11 mouse cellular contexts compared by ENCODE assay signal in the genomic region with DNA sequence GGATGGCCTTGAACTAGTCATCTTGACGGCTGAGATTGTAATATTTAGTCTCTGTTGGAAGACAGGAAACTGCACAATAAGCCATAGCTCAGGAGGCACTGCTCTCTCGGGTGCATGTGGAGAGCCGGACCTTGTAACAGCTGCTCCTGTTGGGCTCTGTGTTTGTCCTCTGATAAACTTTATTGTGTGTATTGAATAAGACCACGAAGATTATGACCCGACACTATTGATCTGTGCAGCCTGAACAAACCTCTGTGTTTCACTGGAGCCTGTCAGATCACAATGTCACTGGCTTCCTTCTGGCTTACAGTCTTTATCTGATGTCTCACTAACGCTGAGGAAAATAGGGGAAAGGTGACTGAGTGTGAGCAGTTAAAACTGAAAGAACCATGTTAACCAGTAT.
A peak's percentile ranks its signal among the peaks of the same experiment; 100 is the strongest.
DNase-seq lines count a peak whose midpoint lies in the region; ATAC-seq and TF ChIP-seq lines count a peak whose summit lies in the region.
"Had no signal": no experiment of that assay in that cellular context is flagged by ENCODE, and none has a peak within 500 bp of the region (broad histone marks: within the 10 kb centered on the region; RNA-seq: fewer than 3 reads in every experiment).

No protein-coding gene starts in this region.

- no peak for TF ChIP-seq EP300 in liver, postnatal 0 days (IDR thresholded peaks at IDR 0.05; ENCODE audit: low read depth)

- no peaks in the 10 kb centered on the region for H3K9me3 ChIP-seq in neural tube, embryonic 11.5 days (ENCODE audit: control insufficient read depth, low read length)
- no peaks in the 10 kb centered on the region for H3K9me3 ChIP-seq in hindbrain, embryonic 13.5 days
- H3K9me3 ChIP-seq in liver, postnatal 0 days (ENCODE audit: low read length), result no peaks in the 10 kb centered on the region

- no peak for DNase-seq in neural tube, embryonic 11.5 days (ENCODE audit: low spot score)
- no peak for DNase-seq in neural tube, embryonic 10.5 days (ENCODE audit: extremely low spot score, low spot score)
- DNase-seq in liver, postnatal 0 days, result peak; percentile 25
- no peak for DNase-seq in adrenal gland, adult 8-10 months
- DNase-seq in cerebellum, adult 11-12 months, result no peak
- no peak for DNase-seq in urinary bladder, postnatal 10 days (ENCODE audit: low spot score)
- DNase-seq: left cerebral cortex, postnatal 4 days; lung, postnatal 14 days; retina, postnatal 1 day; thymus, postnatal 36 days had no signal

- 62% methylated on average over 6 of the region's 6 CpGs for WGBS in neural tube, embryonic 11.5 days
- 27% methylated on average over 6 of the region's 6 CpGs for WGBS in hindbrain, embryonic 13.5 days
- WGBS in liver, postnatal 0 days (ENCODE audit: insufficient replicate concordance), result 26% methylated on average over 6 of the region's 6 CpGs

- H3K27ac ChIP-seq in neural tube, embryonic 11.5 days (ENCODE audit: low read depth, low read length), result no peak overlapping the region
- peak overlapping the region; percentile 75 for H3K27ac ChIP-seq in hindbrain, embryonic 13.5 days
- H3K27ac ChIP-seq in liver, postnatal 0 days (ENCODE audit: low read depth), result peak overlapping the region; percentile 23; the same call in 1 of the 2 replicates

- no peak overlapping the region for H3K4me3 ChIP-seq in neural tube, embryonic 11.5 days (ENCODE audit: low read depth, low read length)
- H3K4me3 ChIP-seq in hindbrain, embryonic 13.5 days, result no peak overlapping the region
- no peak overlapping the region for H3K4me3 ChIP-seq in liver, postnatal 0 days (ENCODE audit: low read depth, low read length)

- H3K36me3 ChIP-seq in neural tube, embryonic 11.5 days (ENCODE audit: control insufficient read depth, insufficient read depth, low read length), result no peaks in the 10 kb centered on the region
- H3K36me3 ChIP-seq in hindbrain, embryonic 13.5 days, result peaks cover 44% of the 10 kb centered on the region
- no peaks in the 10 kb centered on the region; the same call in 1 of the 2 replicates for H3K36me3 ChIP-seq in liver, postnatal 0 days (replicated peaks; ENCODE audit: insufficient read depth, low read length)

- no peak overlapping the region for H3K4me2 ChIP-seq in neural tube, embryonic 11.5 days (ENCODE audit: low read depth)
- no peak overlapping the region for H3K4me2 ChIP-seq in hindbrain, embryonic 13.5 days
- H3K4me2 ChIP-seq in liver, postnatal 0 days (ENCODE audit: low read depth, low read length), result 0 out of 2 replicates have a peak overlapping the region, but pooled peaks have one; percentile 13

- H3K27me3 ChIP-seq in neural tube, embryonic 11.5 days (ENCODE audit: control insufficient read depth, insufficient read depth, low read length), result no peaks in the 10 kb centered on the region
- no peaks in the 10 kb centered on the region for H3K27me3 ChIP-seq in hindbrain, embryonic 13.5 days
- no peaks in the 10 kb centered on the region for H3K27me3 ChIP-seq in liver, postnatal 0 days (ENCODE audit: insufficient read depth, low read length)

- ATAC-seq in neural tube, embryonic 11.5 days (ENCODE audit: insufficient read depth, low FRiP score, low TSS enrichment), result 0 out of 2 replicates have a peak, but pooled peaks have one; percentile 10
- 0 out of 2 replicates have a peak, but pooled peaks have one; percentile 26 for ATAC-seq in hindbrain, embryonic 13.5 days (ENCODE audit: low FRiP score)
- ATAC-seq in liver, postnatal 0 days, result peak; percentile 87

- peaks cover 7% of the 10 kb centered on the region; the same call in 1 of the 2 replicates for H3K4me1 ChIP-seq in neural tube, embryonic 11.5 days (ENCODE audit: control insufficient read depth, insufficient read depth, low read length)
- peaks cover 21% of the 10 kb centered on the region for H3K4me1 ChIP-seq in hindbrain, embryonic 13.5 days (replicated peaks)
- peaks cover 6% of the 10 kb centered on the region; the same call in 1 of the 2 replicates for H3K4me1 ChIP-seq in liver, postnatal 0 days (ENCODE audit: insufficient read depth)

- H3K9ac ChIP-seq in neural tube, embryonic 11.5 days (ENCODE audit: low read length), result no peak overlapping the region
- H3K9ac ChIP-seq in hindbrain, embryonic 13.5 days, result no peak overlapping the region
- no peak overlapping the region for H3K9ac ChIP-seq in liver, postnatal 0 days (replicated peaks)

- TF ChIP-seq CTCF in liver, postnatal 0 days (IDR thresholded peaks at IDR 0.05; ENCODE audit: low read depth), result no peak

Comparison
In these comparisons a context has a peak if more than half of its experiments do, and no peak if none do; other contexts are left out.
1. ATAC-seq: peak in every context shown above with its lines; median percentile 87 in liver, postnatal 0 days; 26 in hindbrain, embryonic 13.5 days; 10 in neural tube, embryonic 11.5 days.